Mouse (Mus musculus) liver, adult 2 months (tissue): ENCODE results near the gene D17H6S53E.

Experiments
- CTCF ChIP-seq: fragments of 200-500 bp; IDR thresholded peaks from 2 replicates; pipeline ENCODE4 v1.5.1; 2011; ENCODE audit warnings: low read depth, low read length, control low read depth
- POLR2A ChIP-seq: fragments of 200-500 bp; IDR thresholded peaks from 2 replicates; pipeline ENCODE4 v1.6.1; 2011; ENCODE audit warnings: low read length, control low read depth; ENCODE audit not compliant: insufficient read depth; ENCODE audit errors: extremely low read depth

- TF ChIP-seq POLR2A, result no peak
- no peak for TF ChIP-seq CTCF
Observed at GRCm38 (mm10) chr17:35141971-35142370, 15.8 kb downstream of the D17H6S53E start.
